Mouse (Mus musculus) bone marrow macrophage, adult 2 months (primary cell): ENCODE results near the gene Ccdc191.

Experiments used
- CTCF ChIP-seq: IDR thresholded peaks from 2 replicates; pipeline ENCODE4 v1.5.1; 2012; ENCODE audit warnings: low read depth, mild to moderate bottlenecking, low read length, moderate library complexity
- POLR2A ChIP-seq: IDR thresholded peaks from 2 replicates; pipeline ENCODE4 v1.6.1; 2012; ENCODE audit warnings: mild to moderate bottlenecking, low read depth, low read length, borderline replicate concordance

GRCm38 (mm10) chr16:43986299-43986698 is 96.7 kb downstream of the Ccdc191 start:
- no peak for TF ChIP-seq CTCF
- TF ChIP-seq POLR2A, result no peak
